Mouse (Mus musculus) adipocyte (in vitro differentiated cells): ENCODE data around the gene Mad1l1.

Experiments used
- DNase-seq: peaks from one replicate; pipeline ENCODE4 v3.0.0-alpha.2; 2016; ENCODE audit warnings: low spot score

Mad1l1 gene

GRCm38 (mm10) chr5:140324058-140324457 is 2.7 kb upstream of the Mad1l1 start:
- DNase-seq, result no peak

DNA sequence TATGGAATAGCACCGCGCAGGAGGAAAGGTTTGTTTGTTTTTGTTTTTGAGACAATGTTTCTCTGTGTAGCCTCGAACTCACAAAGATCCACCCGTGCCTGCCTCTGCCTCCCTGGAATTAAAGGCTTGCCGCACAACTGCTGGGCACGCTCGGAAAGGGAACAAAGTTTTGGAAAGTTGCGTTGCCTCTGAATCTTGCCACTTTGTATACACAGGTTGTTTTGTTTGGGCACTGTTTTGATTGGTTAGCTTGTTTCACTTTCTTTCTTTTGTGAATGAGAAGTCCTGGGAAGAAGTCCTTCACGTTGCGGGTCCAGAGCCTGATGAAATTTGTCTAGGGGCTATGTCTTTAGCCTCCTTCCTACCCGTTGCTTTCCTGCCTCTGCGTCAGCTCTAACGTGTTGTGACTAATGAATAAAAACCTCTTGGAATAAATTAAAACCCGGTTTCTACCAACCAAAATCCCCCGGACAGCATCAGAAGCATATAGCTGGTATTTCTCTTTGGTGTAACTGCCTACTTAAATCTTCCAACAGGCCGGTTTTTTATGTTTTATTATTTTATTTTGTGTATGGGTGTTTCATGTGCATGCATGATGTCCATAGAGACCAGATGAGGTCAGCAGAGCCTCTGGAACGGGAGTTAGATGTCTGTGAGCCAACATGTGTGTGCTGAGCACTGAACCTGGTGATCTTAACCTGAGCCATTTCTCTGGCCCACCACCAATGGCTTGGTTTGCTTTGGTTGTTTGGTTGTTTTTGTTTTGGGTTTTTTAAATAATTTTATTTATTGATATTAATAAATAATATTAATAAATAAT is 614 bp upstream of the Mad1l1 start:
- DNase-seq, result peak; percentile 66

- peak; percentile 58 for DNase-seq
Observed at GRCm38 (mm10) chr5:140316716-140317115, 4.6 kb downstream of the Mad1l1 start.

- DNase-seq, result no peak
Observed at GRCm38 (mm10) chr5:140307602-140308001, 13.8 kb downstream of the Mad1l1 start.

- no peak for DNase-seq
Observed at GRCm38 (mm10) chr5:140306016-140306415, 15.3 kb downstream of the Mad1l1 start.

DNA sequence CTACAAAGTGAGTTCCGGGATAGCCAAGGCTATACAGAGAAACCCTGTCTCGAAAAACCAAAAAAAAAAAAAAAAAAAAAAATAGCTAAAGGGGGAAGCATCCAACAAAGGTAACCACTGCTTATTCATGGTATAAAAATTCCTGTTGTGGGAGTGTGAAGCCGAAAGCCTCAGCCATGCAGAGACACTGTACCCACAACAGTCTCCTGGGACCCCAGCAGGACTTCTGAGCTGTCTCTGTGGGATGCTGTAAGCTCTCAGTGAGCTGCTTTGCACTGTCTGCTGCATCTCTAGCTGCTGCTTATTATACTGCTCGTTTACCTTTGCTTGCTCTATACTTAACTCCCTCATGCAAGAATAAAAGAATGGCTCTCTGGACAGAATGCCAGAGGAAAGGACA is 23.1 kb downstream of the Mad1l1 start:
- DNase-seq, result no peak

GRCm38 (mm10) chr5:140292152-140292551 is 29.2 kb downstream of the Mad1l1 start:
- peak; percentile 79 for DNase-seq

- no peak for DNase-seq
Observed at GRCm38 (mm10) chr5:140289161-140289560, 32.2 kb downstream of the Mad1l1 start.

DNA sequence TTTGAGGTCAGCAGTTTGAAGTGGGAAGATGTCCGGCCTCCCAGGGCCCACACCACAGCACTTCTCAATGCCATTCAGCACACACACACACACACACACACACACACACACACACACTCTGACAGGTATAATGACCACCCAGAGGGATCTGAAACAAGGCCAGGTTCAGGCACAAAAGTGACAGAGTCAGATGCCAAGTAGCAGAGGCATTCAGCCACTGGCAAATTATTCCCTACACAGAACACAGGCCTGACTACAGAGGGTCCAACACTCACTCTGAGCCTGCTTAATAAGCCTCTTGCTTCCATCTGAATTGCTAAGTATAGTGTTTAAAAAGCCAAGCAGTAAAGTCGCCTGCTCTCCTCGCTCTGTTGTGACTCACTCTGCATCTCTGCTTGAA is 33.1 kb downstream of the Mad1l1 start:
- no peak for DNase-seq

- no peak for DNase-seq
Observed at GRCm38 (mm10) chr5:140284761-140285160, 36.6 kb downstream of the Mad1l1 start.

DNA sequence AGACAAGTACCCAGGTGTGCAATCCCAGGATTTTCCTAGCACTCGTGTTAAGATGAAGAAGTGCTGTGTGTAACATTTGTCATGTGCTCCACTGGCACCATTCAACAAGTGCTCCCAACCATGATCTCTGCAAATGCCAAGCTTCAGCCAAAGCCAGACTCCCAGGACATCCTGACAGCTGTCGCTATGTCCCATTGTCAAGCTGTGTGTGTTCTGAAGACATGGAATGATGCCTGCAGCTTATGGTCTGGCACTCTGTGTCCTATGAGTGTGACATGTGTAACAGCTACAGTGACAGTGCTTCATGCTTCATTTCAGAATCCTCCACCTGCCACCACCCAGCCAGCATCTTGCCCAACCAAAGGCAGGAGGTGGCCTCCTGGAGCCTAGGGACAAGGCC is 37.3 kb downstream of the Mad1l1 start:
- DNase-seq, result no peak

GRCm38 (mm10) chr5:140282900-140283299 is 38.5 kb downstream of the Mad1l1 start:
- DNase-seq, result no peak

GRCm38 (mm10) chr5:140282376-140282775 is 39.0 kb downstream of the Mad1l1 start:
- DNase-seq, result peak; percentile 90

GRCm38 (mm10) chr5:140280205-140280604 is 41.1 kb downstream of the Mad1l1 start:
- DNase-seq, result no peak

- DNase-seq, result no peak
Observed at GRCm38 (mm10) chr5:140276779-140277178, 44.6 kb downstream of the Mad1l1 start.

GRCm38 (mm10) chr5:140270976-140271685 is 50.2 kb downstream of the Mad1l1 start:
- DNase-seq, result no peak

DNA sequence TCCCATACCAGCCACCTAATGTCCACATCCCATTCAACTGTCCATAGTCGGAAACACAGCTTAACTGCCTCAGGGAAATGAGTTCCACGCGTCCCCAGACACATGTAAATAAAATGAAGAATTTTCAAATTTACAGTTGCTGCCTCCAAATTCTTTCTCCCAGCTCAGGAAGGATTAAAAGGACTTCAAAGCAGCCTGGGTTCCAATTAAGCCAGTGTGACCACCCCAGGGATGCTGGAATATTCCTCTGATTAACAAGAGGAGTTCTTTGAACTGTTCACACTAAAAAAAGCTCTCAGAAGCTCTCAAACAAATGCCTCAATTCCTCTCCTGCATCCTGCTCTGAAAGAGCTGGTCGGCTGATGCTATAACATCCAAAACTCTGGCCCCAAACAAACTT is 53.0 kb downstream of the Mad1l1 start:
- DNase-seq, result no peak

- DNase-seq, result no peak
Observed at GRCm38 (mm10) chr5:140267061-140267460, 54.3 kb downstream of the Mad1l1 start.

DNA sequence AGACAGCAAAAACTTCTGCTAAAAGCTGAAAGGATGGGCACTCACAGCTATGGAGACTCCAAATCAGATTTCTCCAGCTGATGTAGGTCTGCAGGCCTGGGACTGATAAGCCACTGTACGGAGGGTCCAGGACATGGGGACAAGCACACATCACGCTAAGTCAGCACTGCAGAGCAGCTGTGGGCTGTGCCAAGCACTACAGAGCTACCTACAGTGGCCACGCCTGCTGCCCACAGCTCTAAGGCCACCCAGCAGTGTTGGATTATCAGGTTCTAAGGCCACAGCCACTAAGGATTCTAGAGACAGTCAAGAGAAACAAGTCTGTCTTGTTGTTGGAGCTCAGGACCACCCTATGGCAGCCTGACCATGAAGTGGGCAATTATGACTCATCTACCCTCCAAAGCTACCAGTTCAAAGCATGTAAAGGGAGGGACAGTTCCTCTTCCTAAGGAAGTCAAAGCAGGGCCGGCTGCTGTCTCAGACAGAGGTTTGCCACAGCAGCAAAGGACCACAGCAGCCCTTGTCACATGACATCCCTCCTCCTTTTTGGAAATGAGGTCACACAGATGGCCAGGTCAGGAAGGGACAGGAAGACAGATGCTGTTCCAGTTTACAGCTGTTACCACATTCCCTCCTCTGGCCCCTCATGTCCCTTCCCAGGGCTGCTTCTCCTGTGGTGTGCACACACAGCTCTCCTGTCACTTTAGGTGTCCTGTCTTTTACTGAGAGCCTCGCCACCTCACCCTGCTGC is 56.4 kb downstream of the Mad1l1 start:
- no peak for DNase-seq

GRCm38 (mm10) chr5:140263754-140264749 is 57.3 kb downstream of the Mad1l1 start:
- no peak for DNase-seq

DNA sequence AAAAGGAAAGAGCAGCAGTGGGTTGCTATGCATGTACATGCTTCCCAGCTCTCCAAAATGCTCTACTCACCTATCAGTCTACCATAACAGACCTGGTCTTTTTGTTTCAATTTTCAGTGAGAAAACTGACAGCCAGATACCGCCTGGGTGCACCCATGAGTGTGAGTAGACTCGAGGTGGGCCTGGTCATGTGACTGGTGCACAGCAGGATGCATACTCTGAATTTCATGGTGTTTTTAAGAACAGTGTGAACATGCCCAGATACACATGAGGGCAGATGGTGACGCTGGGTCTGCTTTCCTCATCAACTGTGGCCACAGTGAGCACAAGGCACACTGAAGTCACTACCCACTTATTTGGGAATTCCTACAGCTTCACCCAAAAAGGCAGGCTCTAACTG is 59.0 kb downstream of the Mad1l1 start:
- no peak for DNase-seq
